Mouse (Mus musculus) stomach, postnatal 0 days (tissue): Measurements from ENCODE around the gene Nrip3.

Experiments used
- CTCF ChIP-seq: IDR thresholded peaks from 2 replicates; pipeline ENCODE4 v1.5.1; 2016; ENCODE audit warnings: antibody characterized with exemption, low read depth, mild to moderate bottlenecking, moderate library complexity
- EP300 ChIP-seq: optimal IDR thresholded peaks from 2 replicates; pipeline ENCODE3; 2016; ENCODE audit warnings: antibody characterized with exemption

DNA sequence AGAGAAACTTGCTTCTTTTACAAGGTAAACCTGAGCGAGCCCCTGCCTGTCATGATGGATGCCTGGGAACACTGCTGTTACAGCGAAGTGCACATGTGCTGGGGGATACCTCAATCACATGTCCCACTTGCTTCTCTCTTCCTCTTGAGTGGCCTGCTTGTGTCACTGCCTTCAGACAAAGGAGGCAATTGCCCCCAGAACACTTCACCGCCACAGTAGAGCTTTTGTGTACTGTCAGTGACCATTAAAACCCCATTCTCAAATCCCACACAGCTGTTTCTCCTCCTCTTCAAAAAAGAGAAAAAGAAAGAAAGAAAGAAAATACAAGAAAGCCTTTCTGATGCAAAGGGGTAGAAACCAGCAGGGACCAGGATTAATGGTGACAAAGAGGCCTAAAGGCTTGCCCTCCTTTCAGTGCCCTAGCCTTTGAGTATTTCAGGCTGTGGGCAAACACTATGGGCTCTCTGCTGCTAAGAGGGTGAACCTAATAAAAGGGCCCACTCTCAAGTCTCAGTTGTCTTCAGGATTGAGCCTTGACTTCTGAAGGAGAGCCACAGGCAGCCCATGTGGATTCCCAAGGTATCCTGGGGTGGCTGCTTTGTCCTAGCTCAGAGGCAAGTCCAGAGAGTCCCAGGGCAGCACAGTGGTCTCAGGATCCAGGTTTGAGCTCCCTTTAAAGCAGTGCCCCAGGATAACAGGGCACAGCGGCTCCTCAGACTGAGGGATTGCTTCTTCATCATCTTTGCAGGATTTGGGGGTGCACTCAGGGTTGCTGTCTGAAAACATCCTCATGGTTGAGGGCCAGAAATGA, 31.7 kb upstream of the Nrip3 start:
- TF ChIP-seq CTCF = no peak
- no peak for TF ChIP-seq EP300
